Mouse (Mus musculus) G1E-ER4 (cell line): Measurements from ENCODE around the gene Cdk15. TPM values are rescaled to one million over a fixed set of nuclear protein-coding genes. Genes with fewer than 3 reads are reported as not detected.

Experiments
- GATA1 ChIP-seq: IDR thresholded peaks from one replicate; pipeline ENCODE4 v1.8.0; 2012; ENCODE audit warnings: low read length, inconsistent platforms
- polyA plus RNA-seq: library from polyadenylated mRNA; stranded (reverse); fragments of >175 nt; gene quantifications from 2 replicates; pipeline ENCODE4 v1.2.3, GENCODE M21; 2012

Cdk15 gene
- polyA plus RNA-seq, 1 experiment = not detected

DNA sequence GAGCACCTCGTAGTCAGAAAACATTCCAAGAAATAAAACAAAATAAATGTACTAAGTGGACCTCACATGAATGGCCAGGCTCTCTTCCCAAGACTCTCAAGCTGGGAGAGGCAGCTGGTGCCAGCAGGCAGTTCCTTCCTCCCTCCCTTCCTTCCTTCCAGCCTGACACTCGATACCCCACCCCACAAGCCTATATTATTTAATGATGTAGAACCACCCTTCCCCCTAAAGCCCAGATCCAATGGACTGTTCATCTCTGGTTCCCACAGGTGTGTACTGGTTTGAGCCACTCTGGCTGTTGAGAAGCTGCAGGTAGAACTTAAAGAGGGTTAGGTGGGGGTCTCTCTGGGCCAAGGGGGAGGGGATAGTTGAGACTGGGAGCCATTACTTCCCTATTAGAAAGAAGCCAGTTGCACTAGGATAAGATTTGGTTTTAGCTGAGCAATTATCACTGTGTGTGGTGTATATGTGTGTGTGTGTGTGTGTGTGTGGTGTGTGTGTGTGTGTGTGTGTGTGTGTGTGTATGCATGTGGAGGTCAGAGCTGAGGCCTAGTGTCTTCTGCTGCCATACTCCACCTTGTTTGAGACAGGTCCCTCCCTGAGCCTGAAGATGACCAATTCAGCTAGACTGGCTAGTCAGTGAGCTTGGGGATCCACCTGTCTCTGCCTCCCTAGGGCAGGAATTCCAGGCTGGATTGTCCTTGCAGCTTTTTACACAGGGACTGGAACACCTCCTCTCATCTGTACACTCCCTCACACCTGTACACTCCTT is 143.0 kb downstream of the Cdk15 start:
- no peak for TF ChIP-seq GATA1

DNA sequence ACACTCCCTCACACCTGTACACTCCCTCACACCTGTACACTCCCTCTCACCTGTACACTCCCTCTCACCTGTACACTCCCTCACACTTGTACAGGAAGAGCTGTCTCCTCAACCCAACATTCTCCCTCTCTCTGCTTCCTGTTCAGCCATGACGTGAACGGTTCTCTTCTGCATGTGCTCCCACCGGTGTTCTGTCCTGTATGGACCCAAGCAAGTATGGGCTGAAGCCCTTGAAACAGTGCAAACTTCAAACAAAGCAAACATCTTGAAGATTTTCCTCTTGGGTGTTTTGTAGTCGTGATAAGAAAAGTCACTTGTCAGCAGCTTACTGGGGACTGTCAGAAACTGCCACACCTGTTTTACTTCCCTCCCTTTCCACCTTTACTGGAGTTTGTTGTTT is 144.5 kb downstream of the Cdk15 start:
- TF ChIP-seq GATA1 = no peak

Other genes with a start within 250 kb of the Cdk15 start
- gene C2cd6, start 162.0 kb upstream of the Cdk15 start, polyA plus RNA-seq = not detected in 2 replicates
- gene Tmem237, start 136.5 kb upstream of the Cdk15 start, polyA plus RNA-seq = 3.6 and 4.4 TPM in 2 replicates
- 0.11 TPM in 1 of 2 replicates, not detected in the other for gene Mpp4, start 93.5 kb upstream of the Cdk15 start, polyA plus RNA-seq
- gene Als2, start 19.7 kb upstream of the Cdk15 start, polyA plus RNA-seq = 4.3 and 4.9 TPM in 2 replicates
- gene Fzd7, start 225.5 kb downstream of the Cdk15 start, polyA plus RNA-seq = 42.2 and 50.9 TPM in 2 replicates